Comparison of ENCODE assay signal across 1 mouse cellular context in the genomic region with DNA sequence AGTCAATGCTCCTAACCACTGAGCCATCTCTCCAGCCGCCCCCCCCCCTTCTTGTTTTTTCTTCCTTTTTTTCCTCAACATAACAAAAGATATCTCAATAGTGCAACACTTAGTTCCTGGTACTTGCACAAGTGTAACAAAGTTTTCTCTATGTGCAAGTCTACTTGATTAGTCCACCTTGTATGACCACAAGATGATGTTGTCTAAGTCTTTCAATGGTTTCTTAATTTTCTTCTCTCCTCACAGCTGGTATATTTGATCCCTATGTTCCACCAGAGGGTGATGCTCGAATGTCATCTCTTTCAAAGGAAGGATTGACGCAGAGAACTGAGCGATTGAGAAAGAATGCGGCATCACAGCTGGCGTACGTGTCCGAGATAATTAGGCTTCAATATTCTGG.
TF ChIP-seq lines count a peak whose summit lies in the region.

No protein-coding gene starts in this region.

TF ChIP-seq in CH12.LX, 34 proteins besides CTCF, POLR2A, EP300 and RAD21:
- TF ChIP-seq SIN3A (IDR thresholded peaks at IDR 0.05; ENCODE audit: low read length): 0 out of 2 replicates have a peak, but pooled peaks have one; percentile 24
- TF ChIP-seq TBP (conservative IDR thresholded peaks at IDR 0.05; ENCODE audit: low read depth, low read length): no peak
- TF ChIP-seq TCF12 (IDR thresholded peaks at IDR 0.05; ENCODE audit: low read depth, low read length): 0 out of 2 replicates have a peak, but pooled peaks have one; percentile 18
- TF ChIP-seq ETS1 (conservative IDR thresholded peaks at IDR 0.05; ENCODE audit: low read depth, low read length): peak; percentile 41; the same call in 1 of the 2 replicates
- peak; percentile 35; the same call in 1 of the 2 replicates for TF ChIP-seq ZNF384 (IDR thresholded peaks at IDR 0.05; ENCODE audit: low read depth, low read length)
